Mouse (Mus musculus) subcutaneous adipose tissue, adult 2 months (tissue): ENCODE measurements around the gene Aldh3b1. TPM values are rescaled to one million over a fixed set of nuclear protein-coding genes. Genes with fewer than 3 reads are reported as not detected.

Source experiments
- polyA plus RNA-seq: library from polyadenylated mRNA; depleted of rRNA; stranded (reverse); fragments of >200 nt; gene quantifications from 2 replicates; pipeline ENCODE4 v1.2.3, GENCODE M21; 2012; ENCODE audit warnings: low replicate concordance; rRNA removed

The Aldh3b1 gene
- 11.6 and 18.9 TPM in 2 replicates for polyA plus RNA-seq

DNA sequence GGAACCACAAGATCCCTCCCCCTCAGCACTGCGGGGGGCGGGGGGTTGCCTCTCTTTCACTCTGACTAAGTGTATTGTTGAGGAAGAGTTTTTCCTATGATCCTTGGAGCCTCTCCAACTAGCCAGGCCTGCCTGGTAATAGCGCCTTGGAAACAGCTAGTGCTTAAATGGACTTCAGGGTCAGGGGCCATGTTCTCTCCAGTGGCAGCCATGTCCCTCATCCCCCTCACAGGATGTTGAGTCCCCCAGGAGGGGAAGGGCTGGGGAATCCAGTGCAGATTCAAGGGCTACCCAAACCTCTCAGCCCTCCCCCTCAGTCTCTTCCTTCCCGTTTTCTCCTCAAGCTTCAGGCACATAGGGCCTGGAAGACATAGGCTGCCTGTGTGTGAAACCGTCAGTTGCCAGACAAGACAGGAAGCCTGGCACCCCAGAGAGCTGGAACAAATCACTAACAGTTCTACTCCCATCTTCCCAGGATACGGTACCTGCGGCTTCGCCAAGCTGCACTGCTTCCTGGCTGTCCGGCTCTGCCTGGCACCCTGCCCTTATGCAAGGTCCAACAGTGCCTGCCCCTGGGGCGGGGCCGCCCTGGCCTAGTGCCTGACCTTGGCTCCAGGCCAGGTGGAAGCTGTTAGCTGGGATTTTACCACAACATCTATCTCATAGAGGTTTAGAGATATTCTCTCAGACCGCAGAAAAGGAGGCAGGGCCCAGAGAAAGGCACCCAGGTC is at the start of gene Aldh3b1:
Gene Aldh3b1, minus strand, starts transcription at position 598 of the 731 bp plus-strand sequence.

DNA sequence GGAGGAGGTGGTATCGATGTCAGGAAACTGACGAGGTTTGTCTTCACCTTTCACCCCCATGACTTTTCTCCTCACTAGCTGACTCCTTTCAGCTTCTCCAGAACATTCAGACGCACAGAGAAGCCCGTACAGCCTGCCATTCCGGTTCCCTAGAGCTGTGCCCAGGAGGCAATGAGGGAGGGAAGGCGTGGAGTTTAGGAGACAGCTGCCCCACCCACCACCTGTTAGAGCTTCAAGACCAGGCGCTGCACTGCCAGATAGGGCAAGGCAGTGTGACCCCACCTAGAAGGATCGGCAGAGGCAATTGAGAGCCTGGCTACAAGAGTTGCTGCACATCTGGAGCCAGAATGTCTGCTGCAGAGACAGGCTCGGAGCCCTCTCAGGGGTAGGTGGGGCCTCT is 42.6 kb upstream of the Aldh3b1 start, which contains the start of gene Aldh3b2:
Gene Aldh3b2, plus strand, starts transcription at position 100 of the 400 bp plus-strand sequence.

DNA sequence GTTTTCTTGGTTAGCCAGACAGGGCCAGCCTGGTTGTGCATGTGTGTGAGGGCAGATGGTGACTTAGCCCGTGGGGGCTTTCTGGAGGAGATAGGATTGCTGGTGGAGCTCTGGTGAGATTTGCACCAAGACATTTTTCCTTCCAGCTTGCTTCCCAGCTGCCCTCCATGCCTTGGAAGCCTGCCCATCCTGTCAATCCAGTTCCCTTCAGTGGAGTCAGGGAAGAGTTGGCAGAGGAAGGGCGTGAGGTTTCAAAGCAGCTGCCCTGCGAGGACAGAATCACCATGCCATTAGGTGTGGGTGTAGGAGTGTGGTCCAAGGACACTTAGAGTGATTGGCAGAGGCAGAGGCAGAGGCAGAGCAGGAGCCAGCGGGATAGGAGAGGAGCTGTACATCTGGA is 28.9 kb upstream of the Aldh3b1 start, which contains the start of gene Aldh3b3:
Gene Aldh3b3, plus strand, starts transcription at position 176 of the 400 bp plus-strand sequence.

DNA sequence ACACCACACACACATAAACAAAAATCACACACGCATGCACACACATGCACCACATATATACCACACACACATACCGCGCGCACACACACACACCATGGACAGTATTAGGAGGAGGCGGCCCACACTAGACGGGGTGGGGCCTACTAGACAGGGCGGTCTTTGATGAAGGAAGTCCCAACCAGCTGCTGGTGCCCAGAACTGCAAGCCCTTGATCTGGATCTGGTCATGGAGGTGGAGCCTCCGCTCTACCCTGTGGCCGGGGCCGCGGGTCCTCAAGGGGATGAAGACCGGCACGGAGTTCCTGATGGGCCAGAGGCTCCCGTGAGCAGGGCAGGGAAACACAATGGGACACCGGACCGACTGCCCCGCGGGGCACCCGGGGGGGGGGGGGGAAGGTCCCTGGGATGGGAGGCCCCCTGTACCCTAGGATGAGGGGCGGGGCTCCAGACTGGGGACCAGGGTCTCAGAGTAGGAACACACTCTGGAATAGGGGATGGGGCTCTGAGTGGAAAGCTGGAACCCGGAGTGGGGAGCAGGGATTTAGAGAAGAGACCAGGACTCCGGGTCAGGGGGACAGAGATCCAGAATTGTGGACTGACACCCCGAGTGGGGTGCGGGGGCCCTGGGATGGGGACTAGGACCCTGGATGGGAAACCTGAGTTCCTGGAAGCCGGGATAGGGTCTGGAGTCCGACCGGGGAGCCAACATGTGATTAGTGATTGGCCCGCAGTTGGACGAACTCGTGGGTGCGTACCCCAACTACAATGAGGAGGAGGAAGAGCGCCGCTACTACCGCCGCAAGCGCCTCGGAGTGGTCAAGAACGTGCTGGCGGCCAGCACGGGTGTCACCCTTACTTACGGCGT is 5.7 kb upstream of the Aldh3b1 start, which contains the start of gene Unc93b1:
Gene Unc93b1, plus strand, starts transcription at position 155 of the 864 bp plus-strand sequence.

DNA sequence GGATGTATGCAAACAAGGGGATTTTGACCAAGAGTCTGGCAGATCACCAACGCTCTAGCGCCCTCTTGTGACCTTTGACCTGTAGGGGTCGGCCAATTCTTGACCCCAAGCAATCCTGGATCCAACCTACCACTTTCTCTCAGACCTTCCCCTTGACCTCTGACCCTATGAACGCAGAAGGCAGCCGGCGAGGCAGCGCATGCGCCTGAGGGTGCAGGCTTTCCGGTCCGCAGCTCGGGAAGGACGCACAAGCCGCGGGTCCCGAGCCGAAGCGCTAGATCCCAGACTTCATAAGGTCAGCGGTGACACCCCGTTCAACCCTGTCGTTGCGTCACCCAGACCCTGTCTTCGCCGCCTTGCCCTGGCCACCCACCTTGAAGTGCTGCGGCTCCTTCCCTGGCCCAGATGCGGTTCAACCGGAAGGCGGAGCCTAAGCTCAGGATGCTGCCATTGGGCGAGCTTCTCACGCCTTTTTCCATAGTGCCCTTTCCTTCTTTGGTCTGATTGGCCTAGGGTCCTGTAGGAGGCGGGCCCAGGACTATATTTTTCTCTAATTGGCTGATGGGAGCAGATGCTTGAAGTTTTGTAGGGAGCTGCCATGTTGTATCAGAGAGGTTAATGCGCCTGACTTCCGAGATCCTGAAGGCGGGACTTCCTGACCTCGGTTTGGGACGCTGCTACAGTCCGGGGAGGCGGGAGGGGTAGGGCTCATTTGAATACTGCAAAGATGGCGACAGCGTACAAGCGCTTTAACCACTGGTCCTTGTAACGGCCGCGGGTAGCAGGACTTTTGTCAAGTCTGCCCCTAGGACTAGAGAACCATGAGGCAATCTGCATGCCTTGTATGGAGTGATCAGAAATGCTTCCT is 17.0 kb downstream of the Aldh3b1 start, which contains the start of gene Ndufs8:
Gene Ndufs8, minus strand, starts transcription at position 438 of the 868 bp plus-strand sequence.

DNA sequence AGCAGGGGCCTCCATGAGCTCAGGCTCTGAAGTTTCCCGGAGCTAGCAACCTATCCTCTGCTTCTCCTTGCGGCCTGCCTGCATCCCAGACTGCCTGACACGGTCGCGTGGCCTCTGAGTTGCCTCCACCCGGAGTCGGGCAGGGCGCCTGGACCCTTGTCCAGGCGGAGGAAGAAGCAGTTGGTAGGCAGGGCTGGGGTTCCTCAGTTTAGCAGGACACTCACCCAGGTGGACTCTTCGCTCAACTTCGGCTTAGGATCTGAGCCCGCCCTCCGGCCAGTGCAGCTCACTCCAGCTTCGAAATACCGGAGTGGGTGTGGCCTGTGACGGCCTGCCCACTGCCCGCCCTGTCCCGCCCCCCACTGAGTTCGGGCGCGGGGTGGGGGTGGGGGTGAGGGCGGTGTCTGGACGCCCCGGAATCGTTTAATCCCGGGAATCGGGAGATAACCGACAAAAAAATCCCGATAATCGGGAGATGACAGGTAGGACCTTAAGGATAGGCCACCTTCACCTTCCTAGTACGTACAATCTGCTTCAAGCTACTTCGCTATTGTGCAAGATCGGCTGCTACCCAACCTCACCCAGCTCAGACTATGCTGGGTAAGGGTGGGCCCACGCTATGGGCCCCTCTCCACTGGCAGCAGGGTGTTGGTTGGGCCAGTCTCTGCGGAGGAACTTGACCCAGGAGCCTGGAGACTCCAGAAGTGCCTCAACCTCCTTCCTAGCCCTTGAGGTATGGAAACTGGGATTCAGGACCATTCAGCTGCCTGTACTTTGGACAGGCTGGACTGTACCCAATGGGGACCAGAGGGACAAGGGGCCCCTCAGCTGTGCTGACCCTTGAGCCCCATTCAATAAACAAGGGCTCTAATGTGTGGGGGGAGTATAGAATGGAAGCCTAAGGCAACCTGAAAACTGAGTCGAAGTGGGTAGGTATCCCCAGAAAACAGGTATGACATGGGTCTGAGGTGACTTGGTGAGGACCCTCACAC is 22.5 kb downstream of the Aldh3b1 start, which contains the start of gene Tcirg1:
Gene Tcirg1, minus strand, starts transcription at position 339 of the 992 bp plus-strand sequence.

Other genes with a start within 250 kb of the Aldh3b1 start
- gene Lrp5, start 243.2 kb downstream of the Aldh3b1 start, polyA plus RNA-seq = 36.8 and 59.1 TPM in 2 replicates
- gene 1810055G02Rik, start 221.5 kb downstream of the Aldh3b1 start, polyA plus RNA-seq = 49.9 and 71.9 TPM in 2 replicates
- 16.4 and 22.3 TPM in 2 replicates for gene Kmt5b, start 162.4 kb downstream of the Aldh3b1 start, polyA plus RNA-seq
- gene Chka, start 78.0 kb downstream of the Aldh3b1 start, polyA plus RNA-seq = 12.1 and 35.7 TPM in 2 replicates
- gene Tcirg1, start 22.7 kb downstream of the Aldh3b1 start, polyA plus RNA-seq = 152 and 212 TPM in 2 replicates
- gene Ndufs8, start 17.0 kb downstream of the Aldh3b1 start, polyA plus RNA-seq = 277 and 311 TPM in 2 replicates
- 165 and 222 TPM in 2 replicates for gene Unc93b1, start 5.4 kb upstream of the Aldh3b1 start, polyA plus RNA-seq
- 0.50 and 1.5 TPM in 2 replicates for gene Aldh3b3, start 28.8 kb upstream of the Aldh3b1 start, polyA plus RNA-seq
- gene Aldh3b2, start 42.5 kb upstream of the Aldh3b1 start, polyA plus RNA-seq = 23.0 and 56.2 TPM in 2 replicates
- 37.6 and 75.0 TPM in 2 replicates for gene Acy3, start 56.8 kb upstream of the Aldh3b1 start, polyA plus RNA-seq
- gene Tbx10, start 62.9 kb upstream of the Aldh3b1 start, polyA plus RNA-seq = not detected in 2 replicates
- gene Nudt8, start 70.8 kb upstream of the Aldh3b1 start, polyA plus RNA-seq = 8.2 and 27.4 TPM in 2 replicates
- gene Gm49405, start 70.8 kb upstream of the Aldh3b1 start, polyA plus RNA-seq = 0.85 and 3.3 TPM in 2 replicates
- 3.1 and 10.1 TPM in 2 replicates for gene Doc2g, start 73.5 kb upstream of the Aldh3b1 start, polyA plus RNA-seq
- 208 and 265 TPM in 2 replicates for gene Ndufv1, start 83.0 kb upstream of the Aldh3b1 start, polyA plus RNA-seq
- 601 and 616 TPM in 2 replicates for gene Gstp1, start 108.2 kb upstream of the Aldh3b1 start, polyA plus RNA-seq
- 48.1 and 59.0 TPM in 2 replicates for gene Gstp2, start 116.2 kb upstream of the Aldh3b1 start, polyA plus RNA-seq
- gene Gstp3, start 129.8 kb upstream of the Aldh3b1 start, polyA plus RNA-seq = 2.2 and 2.5 TPM in 2 replicates
- gene Cabp2, start 151.8 kb upstream of the Aldh3b1 start, polyA plus RNA-seq = not detected in 2 replicates
- 139 and 211 TPM in 2 replicates for gene Cdk2ap2, start 167.4 kb upstream of the Aldh3b1 start, polyA plus RNA-seq
- 115 and 122 TPM in 2 replicates for gene Pitpnm1, start 170.2 kb upstream of the Aldh3b1 start, polyA plus RNA-seq
- gene Aip, start 196.1 kb upstream of the Aldh3b1 start, polyA plus RNA-seq = 127 and 158 TPM in 2 replicates
- 0.26 and 0.43 TPM in 2 replicates for gene Gpr152, start 210.0 kb upstream of the Aldh3b1 start, polyA plus RNA-seq
- 0.59 and 0.64 TPM in 2 replicates for gene Cabp4, start 214.2 kb upstream of the Aldh3b1 start, polyA plus RNA-seq
- 355 and 367 TPM in 2 replicates for gene Coro1b, start 218.8 kb upstream of the Aldh3b1 start, polyA plus RNA-seq
- gene Ptprcap, start 223.8 kb upstream of the Aldh3b1 start, polyA plus RNA-seq = 5.9 and 12.6 TPM in 2 replicates
- 48.6 and 51.8 TPM in 2 replicates for gene Rps6kb2, start 233.5 kb upstream of the Aldh3b1 start, polyA plus RNA-seq
- gene Carns1, start 245.7 kb upstream of the Aldh3b1 start, polyA plus RNA-seq = 12.9 and 15.8 TPM in 2 replicates